Mouse (Mus musculus): ENCODE results near the gene Crybg3.

GRCm38 (mm10) chr16:59545360-59545759 lies 55.4 kb downstream of the Crybg3 start:
- no peak for TF ChIP-seq GATA1 (IDR thresholded peaks at IDR 0.05; ENCODE audit: low read length)
- TF ChIP-seq TAL1 (IDR thresholded peaks at IDR 0.05; ENCODE audit: low read length): no peak

All from erythroblast, embryonic 14.5 days (primary cell).